Mouse (Mus musculus) hindbrain, embryonic 13.5 days (tissue): Measurements from ENCODE around the gene Enkd1. TPM values are rescaled to one million over a fixed set of nuclear protein-coding genes. Genes with fewer than 3 reads are reported as not detected.

Experiments used
- ATAC-seq: fragments of 200-750 bp; cut with Nextera tagmentation; 2 replicates; pipeline ENCODE4 v1.8.0; 2017; ENCODE audit warnings: moderate TSS enrichment; ENCODE audit not compliant: low FRiP score
- H3K27ac ChIP-seq: fragments of 300-500 bp; sonication (generic); 2 replicates; pipeline ENCODE4 v1.5.1; 2015; ENCODE audit warnings: inconsistent platforms, mild to moderate bottlenecking, moderate library complexity
- H3K27me3 ChIP-seq: fragments of 300-500 bp; sonication (generic); 2 replicates; pipeline ENCODE4 v1.6.1; 2015; ENCODE audit warnings: mild to moderate bottlenecking, inconsistent platforms
- H3K36me3 ChIP-seq: fragments of 300-500 bp; sonication (generic); 2 replicates; pipeline ENCODE4 v1.6.1; 2015; ENCODE audit warnings: mild to moderate bottlenecking, inconsistent platforms
- H3K4me1 ChIP-seq: fragments of 300-500 bp; sonication (generic); replicated peaks from 2 replicates; pipeline ENCODE4 v1.6.1; 2015; ENCODE audit warnings: inconsistent platforms
- H3K4me2 ChIP-seq: fragments of 300-500 bp; sonication (generic); 2 replicates; pipeline ENCODE4 v1.6.1; 2015; ENCODE audit warnings: inconsistent platforms, mild to moderate bottlenecking, moderate library complexity
- H3K4me3 ChIP-seq: fragments of 300-500 bp; sonication (generic); 2 replicates; pipeline ENCODE4 v1.5.1; 2015; ENCODE audit warnings: mild to moderate bottlenecking, inconsistent platforms
- H3K9ac ChIP-seq: fragments of 300-500 bp; sonication (generic); 2 replicates; pipeline ENCODE4 v1.6.1; 2015; ENCODE audit warnings: mild to moderate bottlenecking, inconsistent platforms
- H3K9me3 ChIP-seq: fragments of 300-500 bp; sonication (generic); 2 replicates; pipeline ENCODE4 v1.6.1; 2016; ENCODE audit warnings: inconsistent platforms
- WGBS: fragments of 180-500 bp; shearing (Covaris S2); methylation state at CpG from one replicate; pipeline ENCODE4 v1.1.7; 2015; 5-methylcytosine and 5-hydroxymethylcytosine counted together
- polyA plus RNA-seq: library from polyadenylated mRNA; unstranded; fragments of >200 nt; fragmentation: Nextera tagmentation; extraction: Ambion mirVana; gene quantifications from 2 replicates; pipeline ENCODE4 v1.2.1, GENCODE M21; 2015

The Enkd1 gene
- 12.8 TPM in 2 replicates for polyA plus RNA-seq

DNA sequence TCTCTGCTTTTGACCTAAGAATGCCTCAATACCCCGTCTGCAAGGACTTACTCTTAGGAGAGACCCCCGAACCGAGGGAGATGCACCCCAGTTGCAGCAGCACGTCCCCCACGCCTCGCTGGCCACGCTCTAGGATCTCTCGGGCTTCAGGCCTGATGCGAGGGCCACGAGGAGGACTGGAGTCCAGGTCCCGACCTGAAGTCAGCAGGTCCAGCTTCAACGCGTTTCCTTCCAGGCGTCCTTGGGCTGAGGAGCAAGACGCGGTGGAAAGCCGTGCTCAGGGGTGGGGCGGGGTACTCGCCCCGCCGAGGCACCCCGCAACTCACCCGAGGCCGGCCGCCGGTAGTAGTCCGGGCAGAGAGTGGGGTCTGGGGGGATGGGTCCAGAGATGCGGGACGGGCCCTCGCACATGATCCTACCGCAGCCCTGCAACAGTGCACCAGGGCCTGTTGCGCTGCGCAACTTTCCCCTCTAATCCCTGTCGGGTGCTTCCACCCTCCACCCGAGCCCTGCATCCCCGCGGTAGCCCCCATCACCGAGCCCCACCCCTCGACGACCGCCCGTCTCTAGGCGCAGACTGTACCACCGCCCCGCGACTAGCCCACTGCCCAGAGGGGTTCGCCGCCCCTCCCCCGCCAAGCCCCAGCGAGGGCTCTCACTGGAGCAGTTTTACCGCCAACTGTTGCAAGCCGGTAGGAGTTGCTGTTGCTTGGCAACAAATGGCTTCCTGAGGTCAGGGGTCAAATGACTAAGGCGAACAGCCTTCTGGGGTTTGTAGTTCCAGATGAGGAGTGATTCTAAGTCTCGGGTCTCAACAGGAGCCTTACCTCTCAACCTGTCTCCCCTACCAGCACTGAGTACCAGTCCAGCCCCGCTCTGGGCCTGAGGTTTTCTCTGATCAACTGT lies at the start of gene Enkd1, which contains the start of gene 4933405L10Rik:
Gene Enkd1 (minus strand): TSS at position 713 of the 906 bp plus-strand sequence.
Gene 4933405L10Rik (plus strand): TSS at position 158 of the 906 bp plus-strand sequence.
- H3K27ac ChIP-seq = no peak within 1 kb of the TSS
- no peaks in the 10 kb centered on the region for H3K9me3 ChIP-seq
- peak within 1 kb of the TSS; percentile 95 for H3K4me2 ChIP-seq
- under 1% methylated on average over 55 of the region's 55 CpGs for WGBS
- H3K4me1 ChIP-seq = peaks cover 23% of the 10 kb centered on the region
- peaks cover 19% of the 10 kb centered on the region for H3K36me3 ChIP-seq
- peak; percentile 78 for ATAC-seq
- H3K9ac ChIP-seq = peak within 1 kb of the TSS; percentile 75
- H3K4me3 ChIP-seq = peak within 1 kb of the TSS; percentile 63
- no peaks in the 10 kb centered on the region for H3K27me3 ChIP-seq

DNA sequence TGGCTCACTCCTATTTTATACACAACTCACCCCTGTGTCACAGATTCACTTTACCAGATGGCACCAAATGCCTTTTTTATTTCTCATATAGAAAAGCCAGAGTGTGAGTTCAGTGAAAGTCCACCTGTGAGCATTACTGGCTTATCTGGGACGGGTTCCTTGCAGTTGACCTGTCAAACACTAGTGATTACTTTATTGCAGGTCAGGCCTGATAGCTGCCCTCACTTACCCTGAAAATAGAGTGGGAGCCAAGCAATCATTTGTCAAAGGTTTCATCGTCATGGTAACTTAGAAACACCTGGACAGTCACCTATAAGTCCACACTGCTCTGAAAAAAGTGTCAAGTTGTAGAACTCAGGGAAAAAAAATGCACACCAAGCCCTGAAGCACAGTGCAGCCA lies 46.7 kb upstream of the Enkd1 start:
- no peak overlapping the region for H3K4me2 ChIP-seq
- H3K9me3 ChIP-seq = no peaks in the 10 kb centered on the region
- peaks cover 73% of the 10 kb centered on the region for H3K4me1 ChIP-seq
- ATAC-seq = no peak
- no peak overlapping the region for H3K9ac ChIP-seq
- H3K27me3 ChIP-seq = no peaks in the 10 kb centered on the region
- 87% methylated on average over 2 of the region's 2 CpGs for WGBS
- H3K36me3 ChIP-seq = peaks cover 4% of the 10 kb centered on the region; the same call in 1 of the 2 replicates
- H3K27ac ChIP-seq = no peak overlapping the region
- H3K4me3 ChIP-seq = no peak overlapping the region

DNA sequence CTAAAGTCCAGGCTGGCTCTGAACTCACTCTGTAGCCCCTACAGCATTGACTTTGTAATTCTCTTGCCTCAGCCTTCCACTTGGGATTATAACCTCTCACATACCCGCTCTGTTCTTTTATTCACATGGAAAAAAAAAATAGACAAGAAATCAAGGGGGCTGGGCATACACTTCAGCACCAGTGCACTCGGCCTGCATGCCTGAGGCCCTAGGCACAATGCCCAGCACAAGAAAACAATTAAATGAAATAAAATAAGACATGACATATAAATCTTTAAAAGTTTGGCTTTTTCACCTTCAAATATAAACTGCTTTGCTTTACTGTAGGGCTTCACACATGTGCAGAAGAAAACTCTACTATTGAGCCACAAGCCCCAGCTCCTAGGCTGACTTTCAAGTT lies 45.9 kb upstream of the Enkd1 start:
- no peak overlapping the region for H3K9ac ChIP-seq
- peaks cover 72% of the 10 kb centered on the region for H3K4me1 ChIP-seq
- H3K36me3 ChIP-seq = peaks cover 4% of the 10 kb centered on the region; the same call in 1 of the 2 replicates
- no peak overlapping the region for H3K27ac ChIP-seq
- H3K4me2 ChIP-seq = no peak overlapping the region
- ATAC-seq = no peak
- H3K9me3 ChIP-seq = no peaks in the 10 kb centered on the region
- WGBS = 79% methylated on average over 2 of the region's 2 CpGs
- H3K4me3 ChIP-seq = no peak overlapping the region
- H3K27me3 ChIP-seq = no peaks in the 10 kb centered on the region

DNA sequence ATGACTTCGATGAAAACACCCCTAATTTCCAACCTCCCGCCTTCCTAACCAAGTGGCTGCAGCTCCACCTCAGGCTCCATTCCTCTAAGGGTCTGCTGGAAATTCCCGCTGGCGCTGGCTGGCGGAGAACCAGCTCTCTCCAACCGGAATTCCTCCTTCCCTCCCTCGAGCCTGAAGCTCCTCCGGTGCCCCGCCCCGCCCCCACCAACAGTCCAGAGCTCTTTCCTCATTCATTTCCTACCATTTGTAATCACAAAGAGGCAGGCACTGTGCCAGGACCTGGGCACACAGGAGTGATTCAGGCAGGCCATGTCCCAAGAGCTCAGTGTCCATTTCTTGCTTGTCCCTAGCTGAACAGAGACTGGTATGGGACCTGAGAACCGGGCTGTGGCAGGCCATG lies 42.6 kb upstream of the Enkd1 start:
- 15% methylated on average over 11 of the region's 11 CpGs for WGBS
- Histone ChIP-seq H3K4me3 (peak overlapping the region; percentile 16), H3K27ac (peak overlapping the region; percentile 72), H3K9ac (peak overlapping the region; percentile 58; the same call in 1 of the 2 replicates), H3K4me2 (peak overlapping the region; percentile 40), H3K27me3 (no peaks in the 10 kb centered on the region), H3K4me1 (peaks cover 68% of the 10 kb centered on the region), H3K36me3 (peaks cover 4% of the 10 kb centered on the region; the same call in 1 of the 2 replicates), H3K9me3 (no peaks in the 10 kb centered on the region)
- peak; percentile 36; the same call in 1 of the 2 replicates for ATAC-seq

DNA sequence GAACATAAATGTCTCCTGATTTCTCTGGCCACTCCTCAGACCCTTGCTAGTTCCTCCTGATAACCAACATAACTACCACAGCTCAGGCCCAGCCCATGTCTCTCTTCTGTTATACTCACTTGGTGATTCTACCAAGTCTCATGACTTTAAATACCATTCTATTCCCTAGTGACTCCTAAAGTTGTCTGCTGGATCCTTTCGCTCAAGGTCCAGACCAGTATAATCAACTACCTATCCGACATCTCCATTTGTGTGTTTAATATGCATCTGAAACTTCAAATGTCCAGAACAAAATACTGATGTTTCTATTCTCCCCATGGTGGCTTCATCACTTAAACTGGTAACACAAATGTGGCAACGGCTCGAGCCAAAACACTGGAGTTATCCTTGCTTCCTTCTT lies 35.3 kb upstream of the Enkd1 start:
- no peak overlapping the region for H3K4me2 ChIP-seq
- no peaks in the 10 kb centered on the region for H3K27me3 ChIP-seq
- ATAC-seq = no peak
- no peaks in the 10 kb centered on the region for H3K9me3 ChIP-seq
- no peak overlapping the region for H3K27ac ChIP-seq
- peaks cover 5% of the 10 kb centered on the region; the same call in 1 of the 2 replicates for H3K36me3 ChIP-seq
- WGBS = 91% methylated on average over 4 of the region's 4 CpGs
- no peak overlapping the region for H3K9ac ChIP-seq
- H3K4me1 ChIP-seq = peaks cover 10% of the 10 kb centered on the region
- no peak overlapping the region for H3K4me3 ChIP-seq

DNA sequence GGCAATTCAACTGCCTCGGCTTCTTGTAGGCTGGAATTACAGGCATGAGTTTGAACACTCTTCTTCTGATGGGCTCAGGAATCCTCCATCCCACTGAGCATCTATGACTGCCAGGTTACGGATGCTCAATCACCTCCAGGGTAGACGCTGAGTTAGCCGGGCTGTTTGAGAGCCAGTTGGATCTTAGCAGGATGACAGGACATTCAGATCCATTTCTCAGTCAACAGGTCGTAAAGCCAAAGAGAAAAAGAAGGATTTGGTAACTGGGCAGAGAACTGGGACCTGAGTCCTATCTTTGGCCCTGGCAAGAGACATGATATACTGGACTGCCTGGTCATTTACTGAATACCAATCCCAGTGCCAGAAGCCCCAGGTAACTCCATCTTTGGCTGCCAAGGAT lies 31.2 kb upstream of the Enkd1 start:
- Histone ChIP-seq H3K27me3 (no peaks in the 10 kb centered on the region), H3K27ac (no peak overlapping the region), H3K36me3 (peaks cover 9% of the 10 kb centered on the region; the same call in 1 of the 2 replicates), H3K9ac (no peak overlapping the region), H3K9me3 (no peaks in the 10 kb centered on the region), H3K4me2 (no peak overlapping the region), H3K4me1 (no peaks in the 10 kb centered on the region; the same call in 1 of the 2 replicates), H3K4me3 (no peak overlapping the region)
- ATAC-seq = no peak
- WGBS = 95% methylated on average over 5 of the region's 5 CpGs

DNA sequence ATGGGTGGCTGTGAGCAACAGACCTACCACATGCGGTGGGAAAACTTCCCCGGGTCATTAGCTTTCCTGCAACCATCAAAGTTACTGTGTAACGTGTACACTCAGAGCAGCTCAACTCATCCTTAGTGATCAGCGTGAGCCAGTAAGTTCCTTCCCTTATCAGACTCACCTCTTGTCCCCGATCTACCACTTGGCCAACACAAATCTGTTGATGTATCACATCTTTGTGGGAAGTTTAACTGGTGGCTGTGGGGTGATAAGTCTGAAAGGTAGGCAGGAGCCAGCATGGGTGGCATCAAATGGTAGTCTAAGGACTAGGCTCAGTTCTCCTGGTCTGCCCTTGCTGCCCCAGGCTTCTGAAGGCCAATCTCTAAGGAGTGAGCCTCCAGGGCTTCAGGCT lies 24.2 kb upstream of the Enkd1 start:
- no peak overlapping the region for H3K27ac ChIP-seq
- H3K9ac ChIP-seq = no peak overlapping the region
- no peaks in the 10 kb centered on the region for H3K9me3 ChIP-seq
- no peak overlapping the region for H3K4me3 ChIP-seq
- WGBS = 95% methylated on average over 5 of the region's 5 CpGs
- peaks cover 29% of the 10 kb centered on the region for H3K36me3 ChIP-seq
- H3K27me3 ChIP-seq = no peaks in the 10 kb centered on the region
- no peak for ATAC-seq
- H3K4me1 ChIP-seq = no peaks in the 10 kb centered on the region; the same call in 1 of the 2 replicates
- H3K4me2 ChIP-seq = no peak overlapping the region

DNA sequence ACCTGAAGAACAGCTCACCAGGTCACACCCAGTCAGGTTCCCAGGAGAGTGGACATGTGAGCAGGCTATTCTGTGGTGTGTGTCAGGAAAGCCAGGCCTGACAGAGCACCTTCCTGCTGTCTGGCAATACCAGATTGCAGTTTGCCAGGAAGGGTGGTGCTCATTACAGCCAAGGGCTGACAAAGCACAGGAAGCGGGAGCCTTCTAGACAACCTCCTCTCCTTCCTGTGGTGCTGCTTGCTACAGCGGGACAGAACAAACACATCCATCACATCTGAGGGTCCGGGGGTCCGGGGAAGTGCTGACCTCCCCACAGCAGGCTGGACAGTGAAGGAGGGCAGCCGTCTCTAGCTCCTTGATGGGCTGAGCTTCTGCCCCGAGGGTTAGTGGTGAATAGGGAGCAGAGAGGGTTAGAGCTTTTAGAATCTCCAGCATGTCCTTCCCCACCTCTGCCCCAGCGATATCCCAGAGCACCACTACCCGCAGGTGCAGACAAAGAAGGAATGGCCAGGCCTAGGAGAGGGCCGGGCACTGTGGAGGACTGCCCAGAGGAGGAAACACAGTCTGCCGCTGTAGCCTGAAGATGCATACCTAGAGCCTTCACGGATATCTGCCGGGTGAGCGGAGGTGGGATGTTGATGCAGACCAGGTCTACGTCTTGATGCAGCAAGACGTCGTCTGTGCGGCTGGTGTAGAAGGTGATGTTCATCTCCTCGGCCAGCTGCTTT lies 19.6 kb upstream of the Enkd1 start:
- no peak overlapping the region for H3K4me3 ChIP-seq
- peak overlapping the region; percentile 44; the same call in 1 of the 2 replicates for H3K27ac ChIP-seq
- no peak overlapping the region for H3K9ac ChIP-seq
- H3K27me3 ChIP-seq = no peaks in the 10 kb centered on the region
- H3K4me2 ChIP-seq = no peak overlapping the region
- ATAC-seq = no peak
- no peaks in the 10 kb centered on the region for H3K9me3 ChIP-seq
- 90% methylated on average over 18 of the region's 18 CpGs for WGBS
- H3K36me3 ChIP-seq = peaks cover 64% of the 10 kb centered on the region
- H3K4me1 ChIP-seq = no peaks in the 10 kb centered on the region

DNA sequence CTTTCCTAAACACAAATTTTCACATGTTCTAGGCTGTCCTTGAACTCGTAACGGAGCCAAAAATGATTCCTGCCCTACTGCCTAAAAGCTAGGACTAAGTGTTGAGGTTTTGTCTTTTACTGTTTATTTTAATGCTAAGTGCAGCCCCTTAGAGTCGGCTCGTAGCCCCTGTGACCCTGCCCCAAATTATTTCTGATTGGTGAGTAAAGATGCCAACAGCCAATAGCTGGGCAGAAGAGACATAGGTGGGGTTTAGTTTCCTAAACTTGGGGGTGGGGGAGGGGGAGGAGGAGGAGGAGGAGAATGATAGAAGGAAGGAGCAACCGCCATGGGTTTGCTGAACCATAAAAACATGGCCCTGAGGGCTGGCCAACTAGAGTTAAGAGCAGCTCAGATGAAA lies 17.7 kb upstream of the Enkd1 start:
- Histone ChIP-seq H3K4me3 (no peak overlapping the region), H3K4me1 (no peaks in the 10 kb centered on the region), H3K9ac (no peak overlapping the region), H3K4me2 (no peak overlapping the region), H3K27me3 (no peaks in the 10 kb centered on the region), H3K36me3 (peaks cover 74% of the 10 kb centered on the region), H3K9me3 (no peaks in the 10 kb centered on the region), H3K27ac (no peak overlapping the region)
- no peak for ATAC-seq
- 87% methylated on average over 5 of the region's 5 CpGs for WGBS

DNA sequence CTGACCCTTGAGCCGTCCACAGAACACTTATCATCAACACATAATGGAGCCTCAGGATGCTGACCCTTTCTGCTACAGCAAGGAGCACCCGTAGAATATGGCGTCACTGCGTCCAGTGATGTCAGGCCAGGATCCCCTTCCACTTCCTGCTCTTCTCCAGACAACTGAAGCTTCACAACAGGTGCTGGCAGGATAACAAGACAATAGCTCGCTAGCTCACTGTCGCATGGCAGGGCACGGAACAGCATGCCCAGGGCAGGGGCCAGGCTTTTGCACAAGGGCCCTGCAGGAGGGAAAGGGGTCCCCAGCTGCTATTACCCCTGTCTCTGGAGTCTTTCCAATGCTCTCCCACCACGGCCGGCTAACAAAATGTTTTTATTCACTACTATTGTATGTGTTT lies 14.9 kb upstream of the Enkd1 start:
- no peak overlapping the region for H3K4me2 ChIP-seq
- H3K27ac ChIP-seq = no peak overlapping the region
- peaks cover 66% of the 10 kb centered on the region for H3K36me3 ChIP-seq
- H3K27me3 ChIP-seq = no peaks in the 10 kb centered on the region
- no peak overlapping the region for H3K4me3 ChIP-seq
- H3K4me1 ChIP-seq = no peaks in the 10 kb centered on the region
- H3K9ac ChIP-seq = no peak overlapping the region
- 88% methylated on average over 9 of the region's 9 CpGs for WGBS
- no peaks in the 10 kb centered on the region for H3K9me3 ChIP-seq
- no peak for ATAC-seq

DNA sequence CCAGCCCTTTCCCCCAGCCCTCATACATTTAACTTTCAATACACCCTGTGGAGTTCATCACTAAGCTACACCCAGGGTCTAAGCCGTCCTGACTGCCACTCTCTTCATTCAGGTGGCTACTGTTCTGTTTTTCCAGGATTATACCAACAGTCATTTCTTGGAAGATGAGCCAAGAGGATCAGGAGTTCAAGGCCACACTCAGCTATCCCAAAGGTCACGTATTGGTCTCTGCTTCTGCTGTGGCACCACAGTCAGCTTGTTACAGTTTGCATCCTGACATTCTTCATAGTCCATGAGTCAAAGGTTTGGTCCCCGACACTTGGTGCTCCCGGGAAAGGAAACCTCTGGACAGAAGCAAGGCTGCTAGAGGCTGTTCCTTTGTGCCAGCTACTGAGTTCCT lies 11.6 kb upstream of the Enkd1 start:
- no peak overlapping the region for H3K9ac ChIP-seq
- peaks cover 68% of the 10 kb centered on the region for H3K36me3 ChIP-seq
- H3K27ac ChIP-seq = no peak overlapping the region
- no peak overlapping the region for H3K4me2 ChIP-seq
- no peaks in the 10 kb centered on the region for H3K4me1 ChIP-seq
- no peak for ATAC-seq
- H3K4me3 ChIP-seq = no peak overlapping the region
- H3K9me3 ChIP-seq = no peaks in the 10 kb centered on the region
- no peaks in the 10 kb centered on the region for H3K27me3 ChIP-seq
- WGBS = 91% methylated on average over 4 of the region's 4 CpGs

DNA sequence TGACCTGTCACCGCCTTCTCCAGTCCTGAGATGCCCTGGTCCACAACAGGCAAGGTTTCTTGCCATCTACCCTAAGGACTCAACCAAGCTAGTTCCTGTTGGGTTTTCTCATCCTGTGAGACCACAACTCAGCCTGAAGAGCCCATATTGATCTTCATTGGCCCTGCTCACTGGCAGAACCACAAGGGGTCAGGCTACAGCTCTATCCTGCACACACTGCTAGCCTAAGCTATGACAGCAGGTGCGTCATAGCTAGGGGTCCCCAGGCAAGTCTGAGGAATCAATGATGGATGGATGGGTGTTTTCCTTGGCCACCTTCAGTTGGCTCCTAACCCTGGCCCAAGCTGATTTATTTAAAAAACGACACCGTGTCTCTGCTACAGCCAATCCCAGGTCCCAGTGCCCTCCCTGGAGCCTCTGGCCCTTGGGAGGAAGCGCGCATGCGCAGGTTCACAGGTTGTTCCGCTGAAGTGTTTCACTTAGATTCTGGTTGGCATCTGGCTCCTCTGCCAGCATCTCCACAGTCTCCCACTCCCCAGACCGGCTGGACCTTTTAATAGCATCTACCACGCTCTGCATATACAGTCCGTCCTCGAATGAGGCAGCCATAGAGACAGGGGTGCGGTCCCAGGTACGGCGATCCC lies 8.4 kb upstream of the Enkd1 start:
- Histone ChIP-seq H3K4me2 (no peak overlapping the region), H3K27me3 (no peaks in the 10 kb centered on the region), H3K9me3 (no peaks in the 10 kb centered on the region), H3K27ac (no peak overlapping the region), H3K9ac (no peak overlapping the region), H3K36me3 (peaks cover 47% of the 10 kb centered on the region), H3K4me3 (no peak overlapping the region), H3K4me1 (no peaks in the 10 kb centered on the region)
- WGBS = 95% methylated on average over 15 of the region's 15 CpGs
- no peak for ATAC-seq
